In genomic region chr5:43390997-43391396, GRCm38 (mm10) we compare ENCODE assay signal across 20 mouse cellular contexts.
DNase-seq lines count a peak whose midpoint lies in the region; ATAC-seq and TF ChIP-seq lines count a peak whose summit lies in the region.
"Had no signal": no experiment of that assay in that cellular context is flagged by ENCODE, and none has a peak within 500 bp of the region (broad histone marks: within the 10 kb centered on the region; RNA-seq: fewer than 3 reads in every experiment).

No protein-coding gene starts in this region.

- WGBS in hindbrain, embryonic 13.5 days: 26% methylated on average over 2 of the region's 2 CpGs
- 26% methylated on average over 2 of the region's 2 CpGs for WGBS in hindbrain, embryonic 11.5 days
- 20% methylated on average over 2 of the region's 2 CpGs for whole genome bisulfite sequencing in kidney, embryonic 16.5 days
- WGBS in kidney, adult 2 months: 18% methylated on average over 2 of the region's 2 CpGs
- WGBS in midbrain, postnatal 0 days: 21% methylated on average over 2 of the region's 2 CpGs

- no peaks in the 10 kb centered on the region for H3K36me3 ChIP-seq in hindbrain, embryonic 13.5 days
- H3K36me3 ChIP-seq in hindbrain, embryonic 11.5 days (ENCODE audit: control insufficient read depth, insufficient read depth, low read length): no peaks in the 10 kb centered on the region
- H3K36me3 ChIP-seq in kidney, embryonic 16.5 days (ENCODE audit: insufficient read depth, low read length): no peaks in the 10 kb centered on the region
- H3K36me3 ChIP-seq in kidney, adult 2 months (ENCODE audit: control insufficient read depth, insufficient read depth, low read length): no peaks in the 10 kb centered on the region
- H3K36me3 ChIP-seq in midbrain, postnatal 0 days (ENCODE audit: insufficient read depth, low read length): no peaks in the 10 kb centered on the region
- H3K36me3 ChIP-seq: embryonic facial prominence, embryonic 10.5 days; embryonic facial prominence, embryonic 13.5 days; forebrain, embryonic 12.5 days; forebrain, embryonic 15.5 days; heart, embryonic 12.5 days; heart, embryonic 15.5 days; hindbrain, embryonic 10.5 days; hindbrain, embryonic 15.5 days had no signal

- H3K9me3 ChIP-seq in hindbrain, embryonic 13.5 days: no peaks in the 10 kb centered on the region
- H3K9me3 ChIP-seq in hindbrain, embryonic 11.5 days (ENCODE audit: control insufficient read depth, low read length): no peaks in the 10 kb centered on the region
- H3K9me3 ChIP-seq in kidney, embryonic 16.5 days (ENCODE audit: low read length): no peaks in the 10 kb centered on the region
- no peaks in the 10 kb centered on the region for H3K9me3 ChIP-seq in midbrain, postnatal 0 days (ENCODE audit: low read length)
- H3K9me3 ChIP-seq: embryonic facial prominence, embryonic 10.5 days; embryonic facial prominence, embryonic 13.5 days; forebrain, embryonic 12.5 days; forebrain, embryonic 15.5 days; heart, embryonic 12.5 days; heart, embryonic 15.5 days; hindbrain, embryonic 10.5 days; hindbrain, embryonic 15.5 days had no signal

- TF ChIP-seq CTCF in kidney, adult 2 months (conservative IDR thresholded peaks at IDR 0.05; ENCODE audit: insufficient read depth, insufficient read length, low read depth, low read length): no peak
- no peak for TF ChIP-seq CTCF in midbrain, postnatal 0 days (IDR thresholded peaks at IDR 0.05)

- no peaks in the 10 kb centered on the region for H3K27me3 ChIP-seq in hindbrain, embryonic 13.5 days
- H3K27me3 ChIP-seq in hindbrain, embryonic 11.5 days (ENCODE audit: control insufficient read depth, insufficient read depth, low read length): no peaks in the 10 kb centered on the region
- no peaks in the 10 kb centered on the region for H3K27me3 ChIP-seq in kidney, embryonic 16.5 days (ENCODE audit: insufficient read depth, low read length)
- H3K27me3 ChIP-seq in kidney, adult 2 months (replicated peaks; ENCODE audit: control insufficient read depth, insufficient read depth, low read length): no peaks in the 10 kb centered on the region
- no peaks in the 10 kb centered on the region for H3K27me3 ChIP-seq in midbrain, postnatal 0 days (ENCODE audit: insufficient read depth, low read length)
- H3K27me3 ChIP-seq: embryonic facial prominence, embryonic 13.5 days; forebrain, embryonic 12.5 days; forebrain, embryonic 15.5 days; heart, embryonic 12.5 days; heart, embryonic 15.5 days; hindbrain, embryonic 15.5 days had no signal

- no peaks in the 10 kb centered on the region for H3K4me1 ChIP-seq in hindbrain, embryonic 13.5 days (replicated peaks)
- no peaks in the 10 kb centered on the region for H3K4me1 ChIP-seq in hindbrain, embryonic 11.5 days (replicated peaks; ENCODE audit: control insufficient read depth, insufficient read depth, low read length)
- H3K4me1 ChIP-seq in kidney, embryonic 16.5 days (ENCODE audit: insufficient read depth, low read length): no peaks in the 10 kb centered on the region
- no peaks in the 10 kb centered on the region for H3K4me1 ChIP-seq in kidney, adult 2 months (ENCODE audit: control insufficient read depth, insufficient read depth, low read length)
- H3K4me1 ChIP-seq in midbrain, postnatal 0 days (ENCODE audit: insufficient read depth, low read length): no peaks in the 10 kb centered on the region
- H3K4me1 ChIP-seq: embryonic facial prominence, embryonic 10.5 days; forebrain, embryonic 12.5 days; forebrain, embryonic 15.5 days; heart, embryonic 12.5 days; heart, embryonic 15.5 days; hindbrain, embryonic 10.5 days; hindbrain, embryonic 15.5 days had no signal

- H3K27ac ChIP-seq in hindbrain, embryonic 13.5 days: no peak overlapping the region
- H3K27ac ChIP-seq in hindbrain, embryonic 11.5 days (ENCODE audit: low read depth, low read length): no peak overlapping the region
- no peak overlapping the region for H3K27ac ChIP-seq in kidney, embryonic 16.5 days (ENCODE audit: low read length)
- H3K27ac ChIP-seq in kidney, adult 2 months (ENCODE audit: insufficient read depth, low read depth, low read length): no peak overlapping the region
- no peak overlapping the region for H3K27ac ChIP-seq in midbrain, postnatal 0 days (ENCODE audit: low read depth, low read length)
- H3K27ac ChIP-seq: embryonic facial prominence, embryonic 10.5 days; embryonic facial prominence, embryonic 13.5 days; forebrain, embryonic 12.5 days; forebrain, embryonic 15.5 days; gastrocnemius, adult 2 months; heart, embryonic 15.5 days; hindbrain, embryonic 10.5 days; hindbrain, embryonic 15.5 days had no signal

- no peak for TF ChIP-seq POLR2A in kidney, adult 2 months (IDR thresholded peaks at IDR 0.05; ENCODE audit: low read depth, low read length)

- 0 out of 2 replicates have a peak, but pooled peaks have one; percentile 14 for ATAC-seq in hindbrain, embryonic 13.5 days (ENCODE audit: low FRiP score)
- ATAC-seq in hindbrain, embryonic 11.5 days (ENCODE audit: low FRiP score): no peak
- 0 out of 2 replicates have a peak, but pooled peaks have one; percentile 19 for ATAC-seq in kidney, embryonic 16.5 days (ENCODE audit: low FRiP score, low TSS enrichment)
- no peak for ATAC-seq in midbrain, postnatal 0 days (ENCODE audit: low FRiP score)
- ATAC-seq: CD4-positive, CD25-positive, alpha-beta regulatory T cell, adult 4 months had no signal

- H3K9ac ChIP-seq in hindbrain, embryonic 13.5 days: no peak overlapping the region
- H3K9ac ChIP-seq in hindbrain, embryonic 11.5 days (ENCODE audit: low read depth, low read length): no peak overlapping the region
- no peak overlapping the region for H3K9ac ChIP-seq in kidney, embryonic 16.5 days (replicated peaks; ENCODE audit: low read length)
- H3K9ac ChIP-seq in midbrain, postnatal 0 days (replicated peaks; ENCODE audit: low read length, poor library complexity, severe bottlenecking): no peak overlapping the region
- H3K9ac ChIP-seq: embryonic facial prominence, embryonic 13.5 days; forebrain, embryonic 12.5 days; forebrain, embryonic 15.5 days; heart, embryonic 12.5 days; heart, embryonic 15.5 days; hindbrain, embryonic 15.5 days had no signal

- no peak overlapping the region for H3K4me3 ChIP-seq in hindbrain, embryonic 13.5 days
- no peak overlapping the region for H3K4me3 ChIP-seq in hindbrain, embryonic 11.5 days (ENCODE audit: low read depth, low read length)
- no peak overlapping the region for H3K4me3 ChIP-seq in kidney, embryonic 16.5 days (ENCODE audit: low read length)
- no peak overlapping the region for H3K4me3 ChIP-seq in kidney, adult 2 months (ENCODE audit: insufficient read depth, low read depth, low read length)
- H3K4me3 ChIP-seq in midbrain, postnatal 0 days (ENCODE audit: low read depth, low read length): no peak overlapping the region
- H3K4me3 ChIP-seq: embryonic facial prominence, embryonic 10.5 days; embryonic facial prominence, embryonic 13.5 days; erythroblast, embryonic 14.5 days; forebrain, embryonic 12.5 days; forebrain, embryonic 15.5 days; gastrocnemius, adult 2 months; heart, embryonic 12.5 days; heart, embryonic 15.5 days; hindbrain, embryonic 10.5 days; hindbrain, embryonic 15.5 days had no signal

- peak; percentile 6 for DNase-seq in cerebellum, adult 9-10 months
- DNase-seq in cerebellum, adult 9-11 months: no peak
- no peak for DNase-seq in hindbrain, embryonic 11.5 days (ENCODE audit: low spot score)
- no peak for DNase-seq in kidney, adult 2 months
- peak; percentile 43 for DNase-seq in brain, adult 2 months (ENCODE audit: low read depth, low spot score)
- no peak for DNase-seq in midbrain, postnatal 0 days (ENCODE audit: low spot score)
- DNase-seq: gastrocnemius, postnatal 14 days had no signal

- no peak overlapping the region for H3K4me2 ChIP-seq in hindbrain, embryonic 13.5 days
- no peak overlapping the region for H3K4me2 ChIP-seq in hindbrain, embryonic 11.5 days (replicated peaks; ENCODE audit: low read depth, low read length)
- no peak overlapping the region for H3K4me2 ChIP-seq in kidney, embryonic 16.5 days (replicated peaks; ENCODE audit: low read depth, low read length)
- H3K4me2 ChIP-seq in midbrain, postnatal 0 days (ENCODE audit: low read depth, low read length, poor library complexity, severe bottlenecking): no peak overlapping the region
- H3K4me2 ChIP-seq: embryonic facial prominence, embryonic 13.5 days; forebrain, embryonic 12.5 days; forebrain, embryonic 15.5 days; heart, embryonic 12.5 days; heart, embryonic 15.5 days; hindbrain, embryonic 15.5 days had no signal

Comparison
In these comparisons a context has a peak if more than half of its experiments do, and no peak if none do; other contexts are left out.
1. DNase-seq: peak in cerebellum, adult 9-10 months (single experiment) and brain, adult 2 months (single experiment); none in cerebellum, adult 9-11 months (single experiment), hindbrain, embryonic 11.5 days (single experiment), kidney, adult 2 months (single experiment) and midbrain, postnatal 0 days (single experiment).
2. ATAC-seq: peak in hindbrain, embryonic 13.5 days (single experiment) and kidney, embryonic 16.5 days (single experiment); none in hindbrain, embryonic 11.5 days (single experiment) and midbrain, postnatal 0 days (single experiment).